Mouse (Mus musculus): ENCODE results near the gene Rab37. TPM values are rescaled to one million over a fixed set of nuclear protein-coding genes. Genes with fewer than 3 reads are reported as not detected.
A peak's percentile ranks its signal among the peaks of the same experiment; 100 is the strongest.

Gene Rab37
- polyA plus RNA-seq, 1 experiment from 2014 or later: 3.5 TPM

GRCm38 (mm10) chr11:115177559-115178195 is 86.4 kb downstream of the Rab37 start:
- no peaks in the 10 kb centered on the region; the same call in 1 of the 2 replicates for H3K36me3 ChIP-seq
- peak overlapping the region; percentile 24 for H3K4me2 ChIP-seq (replicated peaks)
- no peak for ATAC-seq (ENCODE audit: low FRiP score, low read depth)
- H3K9ac ChIP-seq: no peak overlapping the region
- 53% methylated on average over 10 of the region's 10 CpGs for WGBS
- H3K4me3 ChIP-seq: no peak overlapping the region
- peaks cover 39% of the 10 kb centered on the region for H3K4me1 ChIP-seq
- H3K9me3 ChIP-seq: no peaks in the 10 kb centered on the region
- H3K27me3 ChIP-seq (replicated peaks): peaks cover 2% of the 10 kb centered on the region; the same call in 1 of the 2 replicates
- no peak overlapping the region for H3K27ac ChIP-seq

GRCm38 (mm10) chr11:115178766-115179165 is 87.5 kb downstream of the Rab37 start:
- 78% methylated on average over 2 of the region's 2 CpGs for WGBS

GRCm38 (mm10) chr11:115179191-115179590 is 88.0 kb downstream of the Rab37 start:
- ATAC-seq (ENCODE audit: low FRiP score, low read depth): no peak
- 72% methylated on average over 6 of the region's 6 CpGs for WGBS

More at GRCm38 (mm10) chr11:115178766-115179165, 87.5 kb downstream of the Rab37 start:
- Histone ChIP-seq H3K4me3 (no peak overlapping the region), H3K36me3 (no peaks in the 10 kb centered on the region; the same call in 1 of the 2 replicates), H3K4me1 (peaks cover 32% of the 10 kb centered on the region), H3K9me3 (no peaks in the 10 kb centered on the region), H3K9ac (no peak overlapping the region), H3K27ac (no peak overlapping the region), H3K27me3 (replicated peaks) (peaks cover under 1% of the 10 kb centered on the region; the same call in 1 of the 2 replicates), H3K4me2 (replicated peaks) (no peak overlapping the region)
- no peak for ATAC-seq (ENCODE audit: low FRiP score, low read depth)

GRCm38 (mm10) chr11:115179881-115180280 is 88.7 kb downstream of the Rab37 start:
- Histone ChIP-seq H3K9me3 (no peaks in the 10 kb centered on the region), H3K36me3 (no peaks in the 10 kb centered on the region; the same call in 1 of the 2 replicates), H3K27me3 (replicated peaks) (no peaks in the 10 kb centered on the region), H3K9ac (no peak overlapping the region), H3K4me2 (replicated peaks) (no peak overlapping the region), H3K4me1 (peaks cover 21% of the 10 kb centered on the region), H3K27ac (no peak overlapping the region), H3K4me3 (no peak overlapping the region)
- 86% methylated on average over 6 of the region's 6 CpGs for WGBS
- no peak for ATAC-seq (ENCODE audit: low FRiP score, low read depth)

More at GRCm38 (mm10) chr11:115179191-115179590, 88.0 kb downstream of the Rab37 start:
- Histone ChIP-seq H3K36me3 (no peaks in the 10 kb centered on the region; the same call in 1 of the 2 replicates), H3K4me3 (no peak overlapping the region), H3K9ac (no peak overlapping the region), H3K27ac (no peak overlapping the region), H3K4me2 (replicated peaks) (no peak overlapping the region), H3K9me3 (no peaks in the 10 kb centered on the region), H3K4me1 (peaks cover 28% of the 10 kb centered on the region), H3K27me3 (replicated peaks) (no peaks in the 10 kb centered on the region)

GRCm38 (mm10) chr11:115181913-115182638 is 90.8 kb downstream of the Rab37 start:
- Histone ChIP-seq H3K4me3 (no peak overlapping the region), H3K9me3 (no peaks in the 10 kb centered on the region), H3K27me3 (replicated peaks) (no peaks in the 10 kb centered on the region), H3K36me3 (no peaks in the 10 kb centered on the region; the same call in 1 of the 2 replicates), H3K4me1 (peaks cover 21% of the 10 kb centered on the region), H3K27ac (no peak overlapping the region), H3K9ac (no peak overlapping the region), H3K4me2 (replicated peaks) (no peak overlapping the region)
- ATAC-seq (ENCODE audit: low FRiP score, low read depth): 0 out of 2 replicates have a peak, but pooled peaks have one; percentile 2
- 25% methylated on average over 12 of the region's 12 CpGs for WGBS

- H3K27me3 ChIP-seq (replicated peaks): no peaks in the 10 kb centered on the region
- H3K36me3 ChIP-seq: no peaks in the 10 kb centered on the region; the same call in 1 of the 2 replicates
- peaks cover 18% of the 10 kb centered on the region for H3K4me1 ChIP-seq
- no peak overlapping the region for H3K27ac ChIP-seq
- no peak for ATAC-seq (ENCODE audit: low FRiP score, low read depth)
- H3K4me2 ChIP-seq (replicated peaks): no peak overlapping the region
- no peak overlapping the region for H3K4me3 ChIP-seq
- no peak overlapping the region for H3K9ac ChIP-seq
- no peaks in the 10 kb centered on the region for H3K9me3 ChIP-seq
- 50% methylated on average over 4 of the region's 4 CpGs for WGBS
These were observed 93.7 kb downstream of the Rab37 start for GRCm38 (mm10) chr11:115184973-115185372.

- no peaks in the 10 kb centered on the region for H3K27me3 ChIP-seq (replicated peaks)
- H3K9ac ChIP-seq: peak within 1 kb of the TSS; percentile 72
- H3K36me3 ChIP-seq: peaks cover 8% of the 10 kb centered on the region; the same call in 1 of the 2 replicates
- under 1% methylated on average over 39 of the region's 39 CpGs for WGBS
- ATAC-seq (ENCODE audit: low FRiP score, low read depth): peak; percentile 89
- peaks cover 18% of the 10 kb centered on the region for H3K4me1 ChIP-seq
- H3K9me3 ChIP-seq: no peaks in the 10 kb centered on the region
- peak within 1 kb of the TSS; percentile 50; the same call in 1 of the 2 replicates for H3K27ac ChIP-seq
- peak within 1 kb of the TSS; percentile 84 for H3K4me2 ChIP-seq (replicated peaks)
- peak within 1 kb of the TSS; percentile 56 for H3K4me3 ChIP-seq
These were observed 96.0 kb downstream of the Rab37 start, which contains the start of gene Tmem104 for GRCm38 (mm10) chr11:115187224-115187639. TSS of gene Tmem104 (plus strand) at chr11:115187487.

GRCm38 (mm10) chr11:115187693-115188092 is 96.5 kb downstream of the Rab37 start, which contains the start of gene Nat9:
TSS of gene Nat9 (minus strand) at chr11:115187859.
- WGBS: 9% methylated on average over 12 of the region's 12 CpGs
- no peak; the same call in none of the 2 replicates for ATAC-seq (ENCODE audit: low FRiP score, low read depth)
- Histone ChIP-seq H3K27me3 (replicated peaks) (no peaks in the 10 kb centered on the region), H3K4me3 (peak within 1 kb of the TSS; percentile 56), H3K27ac (peak within 1 kb of the TSS; percentile 50; the same call in 1 of the 2 replicates), H3K9me3 (no peaks in the 10 kb centered on the region), H3K9ac (peak within 1 kb of the TSS; percentile 72), H3K4me1 (peaks cover 18% of the 10 kb centered on the region), H3K36me3 (peaks cover 8% of the 10 kb centered on the region; the same call in 1 of the 2 replicates), H3K4me2 (replicated peaks) (peak within 1 kb of the TSS; percentile 84)

GRCm38 (mm10) chr11:115188539-115189231 is 97.5 kb downstream of the Rab37 start:
- Histone ChIP-seq H3K4me2 (replicated peaks) (peak overlapping the region; percentile 84; the same call in 1 of the 2 replicates), H3K9ac (no peak overlapping the region)
- no peak for ATAC-seq (ENCODE audit: low FRiP score, low read depth)

GRCm38 (mm10) chr11:115189304-115189703 is 98.1 kb downstream of the Rab37 start:
- Histone ChIP-seq H3K27ac (no peak overlapping the region), H3K27me3 (replicated peaks) (no peaks in the 10 kb centered on the region), H3K4me3 (no peak overlapping the region), H3K4me1 (peaks cover 18% of the 10 kb centered on the region), H3K9me3 (no peaks in the 10 kb centered on the region), H3K4me2 (replicated peaks) (no peak overlapping the region), H3K9ac (no peak overlapping the region), H3K36me3 (peaks cover 8% of the 10 kb centered on the region; the same call in 1 of the 2 replicates)
- no peak for ATAC-seq (ENCODE audit: low FRiP score, low read depth)
- 90% methylated on average over 6 of the region's 6 CpGs for WGBS

More at GRCm38 (mm10) chr11:115188539-115189231, 97.5 kb downstream of the Rab37 start:
- H3K4me1 ChIP-seq: peaks cover 18% of the 10 kb centered on the region
- H3K4me3 ChIP-seq: no peak overlapping the region
- 91% methylated on average over 13 of the region's 13 CpGs for WGBS
- H3K36me3 ChIP-seq: peaks cover 8% of the 10 kb centered on the region; the same call in 1 of the 2 replicates
- H3K9me3 ChIP-seq: no peaks in the 10 kb centered on the region
- H3K27me3 ChIP-seq (replicated peaks): no peaks in the 10 kb centered on the region
- no peak overlapping the region for H3K27ac ChIP-seq

- Histone ChIP-seq H3K27me3 (replicated peaks) (no peaks in the 10 kb centered on the region), H3K4me2 (replicated peaks) (no peak overlapping the region), H3K36me3 (peaks cover 8% of the 10 kb centered on the region; the same call in 1 of the 2 replicates), H3K9ac (no peak overlapping the region), H3K9me3 (no peaks in the 10 kb centered on the region), H3K4me3 (no peak overlapping the region), H3K4me1 (peaks cover 10% of the 10 kb centered on the region), H3K27ac (no peak overlapping the region)
- WGBS: 79% methylated on average over 9 of the region's 9 CpGs
- no peak for ATAC-seq (ENCODE audit: low FRiP score, low read depth)
These were observed 100.9 kb downstream of the Rab37 start for GRCm38 (mm10) chr11:115192180-115192579.
